Mouse (Mus musculus) CH12.LX (cell line): ENCODE measurements around the gene Isg20l2.

ENCODE experiments used
- EP300 ChIP-seq: IDR thresholded peaks from 2 replicates; pipeline ENCODE4 v1.6.1; 2011; ENCODE audit warnings: low read length, improper control_type of control experiment
- MAFK ChIP-seq: IDR thresholded peaks from 2 replicates; pipeline ENCODE4 v1.6.1; 2011; ENCODE audit warnings: low read length, improper control_type of control experiment; ENCODE audit not compliant: insufficient replicate concordance
- MEF2A ChIP-seq: IDR thresholded peaks from 2 replicates; pipeline ENCODE4 v1.6.1; 2014; ENCODE audit warnings: low read depth, mild to moderate bottlenecking, inconsistent platforms, low read length, improper control_type of control experiment, borderline replicate concordance
- ZMIZ1 ChIP-seq: IDR thresholded peaks from 2 replicates; pipeline ENCODE4 v1.6.1; 2012; ENCODE audit warnings: low read depth, mild to moderate bottlenecking, inconsistent platforms, low read length, improper control_type of control experiment

- no peak for TF ChIP-seq MAFK
- no peak for TF ChIP-seq EP300
- no peak for TF ChIP-seq MEF2A
- no peak for TF ChIP-seq ZMIZ1
Measured at GRCm38 (mm10) chr3:87970939-87971488, 40.9 kb downstream of the Isg20l2 start, which contains the start of gene Nes.
